Mouse (Mus musculus) embryonic fibroblast, embryonic 13.5 days (primary cell): Measurements from ENCODE around the gene Popdc2.

ENCODE experiments used
- CTCF ChIP-seq: IDR thresholded peaks from 2 replicates; pipeline ENCODE4 v1.5.1; 2011; ENCODE audit warnings: mild to moderate bottlenecking, control low read depth, low read length, moderate library complexity, borderline replicate concordance; ENCODE audit not compliant: insufficient read depth
- POLR2A ChIP-seq: IDR thresholded peaks from 2 replicates; pipeline ENCODE4 v1.6.1; 2011; ENCODE audit warnings: low read depth, mild to moderate bottlenecking, control low read depth, low read length, moderate library complexity

DNA sequence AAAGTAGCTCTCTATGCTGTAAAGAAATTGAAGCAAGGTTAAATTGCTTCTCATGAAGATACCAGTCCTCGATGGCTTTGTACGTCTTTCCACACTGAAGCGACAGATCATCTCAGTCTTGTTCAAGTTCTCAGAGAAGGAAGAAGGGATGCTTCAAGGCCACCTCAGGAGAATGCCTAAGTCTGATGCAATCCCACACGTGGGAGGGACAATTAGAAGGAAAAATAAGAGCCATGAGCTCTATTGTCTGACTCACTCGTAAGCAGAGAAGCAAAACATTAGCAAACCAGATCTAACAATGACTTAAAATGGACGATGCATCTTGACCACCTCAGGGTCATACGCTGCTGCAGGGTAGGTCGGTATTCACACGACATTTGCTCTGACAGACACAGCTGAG, 43.5 kb upstream of the Popdc2 start:
- TF ChIP-seq CTCF (no peak), POLR2A (no peak)
